Mouse (Mus musculus) liver, adult (tissue): Measurements from ENCODE around the gene Hacd4.

Experiments
- GATA4 ChIP-seq: IDR thresholded peaks from 2 replicates; pipeline ENCODE4 v1.6.1; 2014; ENCODE audit warnings: mild to moderate bottlenecking, low read length; ENCODE audit not compliant: insufficient replicate concordance

Gene Hacd4

GRCm38 (mm10) chr4:88439669-88440123 is 968 bp upstream of the Hacd4 start:
- no peak for TF ChIP-seq GATA4

GRCm38 (mm10) chr4:88438990-88439329 is 232 bp upstream of the Hacd4 start:
- TF ChIP-seq GATA4 = no peak

- TF ChIP-seq GATA4 = no peak
These were observed 811 bp downstream of the Hacd4 start for GRCm38 (mm10) chr4:88437917-88438316.

GRCm38 (mm10) chr4:88437166-88437565 is 1.6 kb downstream of the Hacd4 start:
- no peak for TF ChIP-seq GATA4

- no peak for TF ChIP-seq GATA4
These were observed 2.0 kb downstream of the Hacd4 start for GRCm38 (mm10) chr4:88436593-88437165.

- no peak for TF ChIP-seq GATA4
These were observed 6.2 kb downstream of the Hacd4 start for GRCm38 (mm10) chr4:88432412-88433024.

- TF ChIP-seq GATA4 = no peak
These were observed 11.0 kb downstream of the Hacd4 start for GRCm38 (mm10) chr4:88427630-88428239.

- TF ChIP-seq GATA4 = no peak
These were observed 14.2 kb downstream of the Hacd4 start for GRCm38 (mm10) chr4:88424563-88424962.

GRCm38 (mm10) chr4:88419378-88419777 is 19.4 kb downstream of the Hacd4 start:
- TF ChIP-seq GATA4 = no peak

- TF ChIP-seq GATA4 = no peak
These were observed 23.7 kb downstream of the Hacd4 start for GRCm38 (mm10) chr4:88415017-88415416.

GRCm38 (mm10) chr4:88412331-88412730 is 26.4 kb downstream of the Hacd4 start:
- TF ChIP-seq GATA4 = no peak

GRCm38 (mm10) chr4:88409279-88409678 is 29.4 kb downstream of the Hacd4 start:
- no peak for TF ChIP-seq GATA4

GRCm38 (mm10) chr4:88406887-88407696 is 31.6 kb downstream of the Hacd4 start:
- TF ChIP-seq GATA4 = no peak

GRCm38 (mm10) chr4:88402884-88403283 is 35.8 kb downstream of the Hacd4 start:
- no peak for TF ChIP-seq GATA4

- TF ChIP-seq GATA4 = no peak
These were observed 37.8 kb downstream of the Hacd4 start for GRCm38 (mm10) chr4:88400992-88401313.
